Mouse (Mus musculus): ENCODE measurements at regions not wholly inside any gene's neighbourhood (a gene's known extent, or its start where the extent isn't known, plus 50 kb on each side); places are given as distances from the start of the nearest gene placed in this dataset.

DNA sequence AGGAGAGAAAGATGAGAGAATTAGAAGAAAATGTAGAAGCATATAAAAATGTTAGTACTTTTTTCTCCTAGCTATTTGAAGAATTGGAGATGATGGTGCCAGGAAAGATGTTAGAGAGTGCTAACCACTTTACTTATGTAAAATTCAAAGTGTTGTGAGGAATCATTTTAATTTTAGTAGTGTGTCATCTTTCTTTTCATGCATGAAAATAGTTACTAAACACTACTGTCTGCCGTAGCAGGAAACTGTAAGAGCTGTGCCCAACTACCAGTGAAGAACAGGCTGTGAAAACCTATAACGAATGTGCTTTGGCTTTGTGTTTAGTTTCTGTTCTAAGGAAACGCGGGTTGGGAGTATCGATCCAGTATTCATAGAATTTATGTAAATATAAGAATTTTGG is 403.1 kb downstream of the Zpld1 start:
- TF ChIP-seq CTCF (IDR thresholded peaks at IDR 0.05) = no peak
- TF ChIP-seq POLR2A (IDR thresholded peaks at IDR 0.05; ENCODE audit: insufficient read depth, low read depth, low read length) = no peak
- no peak for TF ChIP-seq EP300 (IDR thresholded peaks at IDR 0.05; ENCODE audit: insufficient read depth, low read depth, low read length)
